Mouse (Mus musculus) liver, embryonic 11.5 days (tissue): ENCODE measurements around the gene Olfr1465. TPM values are rescaled to one million over a fixed set of nuclear protein-coding genes. Genes with fewer than 3 reads are reported as not detected.

ENCODE experiments used
- ATAC-seq: fragments of 200-750 bp; cut with Nextera tagmentation; replicated peaks from 2 replicates; pipeline ENCODE4 v1.8.0; 2017; ENCODE audit warnings: moderate number of reproducible peaks, mild to moderate bottlenecking, moderate TSS enrichment, moderate library complexity; ENCODE audit not compliant: low FRiP score
- DNase-seq: peaks from one replicate; pipeline ENCODE4 v3.0.0-alpha.2; 2017; ENCODE audit warnings: low spot score
- H3K27ac ChIP-seq: fragments of 300-500 bp; sonication (generic); 2 replicates; pipeline ENCODE4 v1.5.1; 2014; ENCODE audit warnings: mild to moderate bottlenecking, low read depth, low read length, control low read depth
- H3K27me3 ChIP-seq: fragments of 300-500 bp; sonication (generic); replicated peaks from 2 replicates; pipeline ENCODE4 v1.6.1; 2014; ENCODE audit warnings: low read length, mixed read lengths; ENCODE audit not compliant: control insufficient read depth, insufficient read depth
- H3K36me3 ChIP-seq: fragments of 300-500 bp; sonication (generic); 2 replicates; pipeline ENCODE4 v1.6.1; 2014; ENCODE audit warnings: mild to moderate bottlenecking, low read length, moderate library complexity, mixed read lengths; ENCODE audit not compliant: control insufficient read depth, insufficient read depth
- H3K4me1 ChIP-seq: fragments of 300-500 bp; sonication (generic); replicated peaks from 2 replicates; pipeline ENCODE4 v1.6.1; 2014; ENCODE audit warnings: low read length, mixed read lengths; ENCODE audit not compliant: control insufficient read depth, insufficient read depth
- H3K4me2 ChIP-seq: fragments of 300-500 bp; sonication (generic); 2 replicates; pipeline ENCODE4 v1.6.1; 2014; ENCODE audit warnings: mild to moderate bottlenecking, control low read depth, moderate library complexity
- H3K4me3 ChIP-seq: fragments of 300-500 bp; sonication (generic); 2 replicates; pipeline ENCODE4 v1.5.1; 2014; ENCODE audit warnings: low read depth, low read length, control low read depth
- H3K9ac ChIP-seq: fragments of 300-500 bp; sonication (generic); 2 replicates; pipeline ENCODE4 v1.6.1; 2014; ENCODE audit warnings: low read depth, low read length, control low read depth
- H3K9me3 ChIP-seq: fragments of 300-500 bp; sonication (generic); 2 replicates; pipeline ENCODE4 v1.6.1; 2016; ENCODE audit warnings: low read length, inconsistent platforms, mixed read lengths; ENCODE audit not compliant: control insufficient read depth
- WGBS: fragments of 180-500 bp; shearing (Covaris S2); extraction: QIAGEN DNeasy Blood & Tissue Kit; methylation state at CpG from one replicate; pipeline ENCODE4 v1.1.7; 2014; 5-methylcytosine and 5-hydroxymethylcytosine counted together
- polyA plus RNA-seq: library from polyadenylated mRNA; unstranded; fragments of >200 nt; fragmentation: Nextera tagmentation; extraction: Ambion mirVana; gene quantifications from 2 replicates; pipeline ENCODE4 v1.2.1, GENCODE M21; 2014

The Olfr1465 gene
- polyA plus RNA-seq: not detected in 2 replicates

GRCm38 (mm10) chr19:13315441-13315840 lies at the start of gene Olfr1465:
Olfr1465 (minus strand) TSS chr19:13315541.
- no peak for ATAC-seq
- H3K4me2 ChIP-seq: no peak within 1 kb of the TSS
- H3K36me3 ChIP-seq: no peaks in the 10 kb centered on the region
- no peak within 1 kb of the TSS for H3K9ac ChIP-seq
- H3K27me3 ChIP-seq: no peaks in the 10 kb centered on the region
- H3K4me3 ChIP-seq: no peak within 1 kb of the TSS
- H3K9me3 ChIP-seq: no peaks in the 10 kb centered on the region
- no peaks in the 10 kb centered on the region for H3K4me1 ChIP-seq
- DNase-seq: no peak
- no peak within 1 kb of the TSS for H3K27ac ChIP-seq

- 72% methylated on average over 2 of the region's 2 CpGs for WGBS
- H3K4me3 ChIP-seq: no peak within 1 kb of the TSS
- H3K27ac ChIP-seq: no peak within 1 kb of the TSS
- H3K4me1 ChIP-seq: no peaks in the 10 kb centered on the region
- peaks cover 7% of the 10 kb centered on the region; the same call in 1 of the 2 replicates for H3K9me3 ChIP-seq
- H3K36me3 ChIP-seq: no peaks in the 10 kb centered on the region
- H3K4me2 ChIP-seq: no peak within 1 kb of the TSS
- ATAC-seq (no peak), DNase-seq (no peak)
- no peak within 1 kb of the TSS for H3K9ac ChIP-seq
- no peaks in the 10 kb centered on the region for H3K27me3 ChIP-seq
Measured at GRCm38 (mm10) chr19:13361936-13362335, 46.6 kb upstream of the Olfr1465 start, which contains the start of gene Olfr1467. Olfr1467 (plus strand) TSS chr19:13362236.

GRCm38 (mm10) chr19:13338562-13338961 lies 23.2 kb upstream of the Olfr1465 start, which contains the start of gene Olfr1466:
Olfr1466 (plus strand) TSS chr19:13338862.
- no peak within 1 kb of the TSS for H3K4me2 ChIP-seq
- H3K4me3 ChIP-seq: no peak within 1 kb of the TSS
- H3K9me3 ChIP-seq: no peaks in the 10 kb centered on the region; the same call in 1 of the 2 replicates
- no peak within 1 kb of the TSS for H3K27ac ChIP-seq
- no peak within 1 kb of the TSS for H3K9ac ChIP-seq
- DNase-seq: no peak
- 79% methylated on average over 2 of the region's 2 CpGs for WGBS
- H3K27me3 ChIP-seq: no peaks in the 10 kb centered on the region
- no peaks in the 10 kb centered on the region for H3K4me1 ChIP-seq
- no peaks in the 10 kb centered on the region for H3K36me3 ChIP-seq
- no peak for ATAC-seq

Other genes starting within 250 kb of the Olfr1465 start
- gene Olfr1457, start 217.7 kb downstream of the Olfr1465 start, polyA plus RNA-seq: not detected in 2 replicates
- gene Olfr1458, start 208.8 kb downstream of the Olfr1465 start, polyA plus RNA-seq: not detected in 2 replicates
- gene Olfr1459, start 166.0 kb downstream of the Olfr1465 start, polyA plus RNA-seq: not detected in 2 replicates
- gene Olfr1461, start 152.5 kb downstream of the Olfr1465 start, polyA plus RNA-seq: not detected in 2 replicates
- not detected in 2 replicates for gene Olfr1462, start 129.8 kb downstream of the Olfr1465 start, polyA plus RNA-seq
- gene Olfr1463, start 84.2 kb downstream of the Olfr1465 start, polyA plus RNA-seq: not detected in 2 replicates
- gene Olfr1466, start 23.3 kb upstream of the Olfr1465 start, polyA plus RNA-seq: not detected in 2 replicates
- gene Olfr1467, start 46.7 kb upstream of the Olfr1465 start, polyA plus RNA-seq: not detected in 2 replicates
- not detected in 2 replicates for gene Olfr1469, start 92.3 kb upstream of the Olfr1465 start, polyA plus RNA-seq
- not detected in 2 replicates for gene Olfr1471, start 127.9 kb upstream of the Olfr1465 start, polyA plus RNA-seq
- not detected in 2 replicates for gene Olfr1472, start 140.5 kb upstream of the Olfr1465 start, polyA plus RNA-seq
- not detected in 2 replicates for gene Olfr1474, start 154.0 kb upstream of the Olfr1465 start, polyA plus RNA-seq
- not detected in 2 replicates for gene Olfr1475, start 164.7 kb upstream of the Olfr1465 start, polyA plus RNA-seq
- gene Olfr1477, start 185.0 kb upstream of the Olfr1465 start, polyA plus RNA-seq: not detected in 2 replicates
- not detected in 2 replicates for gene Olfr1480, start 212.4 kb upstream of the Olfr1465 start, polyA plus RNA-seq